Mouse (Mus musculus) lung, adult 18-20 months (tissue): ENCODE measurements around the gene Mosmo.

Experiments used
- DNase-seq, 2 experiments: peaks; one replicate each; pipeline ENCODE4 v3.0.0; 2022; ENCODE audit warnings: mixed read lengths in 2 of 2

The Mosmo gene

GRCm38 (mm10) chr7:120778012-120778411, 100.6 kb downstream of the Mosmo start:
- no peak for DNase-seq
